In genomic region chr10:40906131-40906530, GRCm38 (mm10) we compare ENCODE assay signal across 17 mouse cellular contexts. TPM values are rescaled to one million over a fixed set of nuclear protein-coding genes. Genes with fewer than 3 reads are reported as not detected.
"Had no signal": no experiment of that assay in that cellular context is flagged by ENCODE, and none has a peak within 500 bp of the region (broad histone marks: within the 10 kb centered on the region; RNA-seq: fewer than 3 reads in every experiment).

No protein-coding gene starts in this region.

- DNase-seq: kidney, adult 2 months; kidney, postnatal 25 days; liver, embryonic 13.5 days; lung, adult 2 months; lung, postnatal 14 days; lung, postnatal 4 days; right cerebral cortex, adult 18-20 months; right cerebral cortex, postnatal 14 days; right cerebral cortex, postnatal 4 days; thymus, adult 2 months; thymus, postnatal 14 days; thymus, postnatal 4 days had no signal

- H3K27ac ChIP-seq: kidney, postnatal 0 days; liver, embryonic 13.5 days; midbrain, embryonic 12.5 days; midbrain, embryonic 15.5 days; stomach, postnatal 0 days had no signal

- H3K27me3 ChIP-seq: liver, embryonic 13.5 days; midbrain, embryonic 12.5 days; midbrain, embryonic 15.5 days had no signal

- H3K36me3 ChIP-seq: liver, embryonic 13.5 days; midbrain, embryonic 12.5 days; midbrain, embryonic 15.5 days had no signal

- H3K4me1 ChIP-seq: liver, embryonic 13.5 days had no signal

- H3K4me3 ChIP-seq: liver, embryonic 13.5 days; midbrain, embryonic 12.5 days; midbrain, embryonic 15.5 days had no signal

RNA-seq across cellular contexts. Expression of gene Wasf1, which starts 22.9 kb away (rescaled TPM):
- total RNA-seq: megakaryocyte, adult 5-6 weeks had no signal
